In the genomic region with DNA sequence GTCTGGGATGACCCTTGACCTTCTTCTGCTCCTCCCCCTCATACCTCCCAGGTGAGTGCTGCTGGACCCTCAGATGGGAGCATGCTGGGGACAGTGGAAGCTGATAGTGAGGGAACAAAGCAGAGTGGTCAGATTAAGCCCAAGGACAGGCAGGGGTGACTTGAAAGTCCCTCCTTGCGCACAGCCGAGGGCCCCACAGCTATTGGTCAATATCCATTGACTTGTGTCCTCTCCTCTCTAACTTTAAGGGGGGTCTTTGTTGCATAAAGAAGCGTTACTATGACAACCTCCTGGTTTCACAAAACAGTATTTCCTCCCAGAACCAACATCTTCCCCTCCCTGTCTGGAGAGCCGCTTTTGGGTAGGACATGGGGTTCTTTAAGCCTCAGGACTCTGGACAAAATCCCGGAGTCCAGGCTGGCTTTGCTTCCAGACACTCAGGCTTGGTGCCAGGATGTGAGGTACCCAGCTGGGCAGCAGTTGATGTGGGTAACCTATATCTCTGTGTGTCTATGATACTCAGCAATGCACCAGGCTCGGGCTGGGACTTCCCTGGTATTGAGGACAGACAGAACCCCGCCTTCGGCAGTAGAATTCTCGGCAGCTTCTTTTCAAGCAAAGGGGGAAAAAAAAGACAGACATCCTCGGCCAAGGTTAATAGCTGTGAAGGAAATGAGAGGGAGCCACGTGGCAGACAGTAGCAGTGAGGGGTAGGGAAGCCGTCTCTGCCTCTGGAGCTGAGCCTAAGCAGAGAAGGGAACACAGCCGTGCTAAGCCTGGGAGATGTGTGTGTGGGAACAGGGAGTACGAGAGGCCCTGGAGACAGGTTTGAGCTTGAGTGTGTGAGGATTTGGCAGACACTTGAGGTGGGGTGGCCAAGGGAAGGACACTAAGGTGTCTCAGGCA, we compare ENCODE assay signal across 12 mouse cellular contexts.
A peak's percentile ranks its signal among the peaks of the same experiment; 100 is the strongest.
DNase-seq lines count a peak whose midpoint lies in the region; ATAC-seq and TF ChIP-seq lines count a peak whose summit lies in the region.
"Had no signal": no experiment of that assay in that cellular context is flagged by ENCODE, and none has a peak within 500 bp of the region (broad histone marks: within the 10 kb centered on the region; RNA-seq: fewer than 3 reads in every experiment).

No protein-coding gene starts in this region.

- TF ChIP-seq EP300 in stomach, postnatal 0 days (optimal IDR thresholded peaks at IDR 0.05), result no peak

- H3K9me3 ChIP-seq in midbrain, embryonic 10.5 days (replicated peaks), result no peaks in the 10 kb centered on the region
- no peaks in the 10 kb centered on the region for H3K9me3 ChIP-seq in midbrain, embryonic 11.5 days (ENCODE audit: control insufficient read depth, low read length)
- no peaks in the 10 kb centered on the region for H3K9me3 ChIP-seq in midbrain, embryonic 14.5 days (ENCODE audit: control insufficient read depth, low read length)
- no peaks in the 10 kb centered on the region for H3K9me3 ChIP-seq in stomach, postnatal 0 days (ENCODE audit: control insufficient read depth, low read length)

- H3K27ac ChIP-seq in gastrocnemius, adult 2 months, result no peak overlapping the region
- H3K27ac ChIP-seq in midbrain, embryonic 10.5 days (replicated peaks), result peak overlapping the region; percentile 18; the same call in 1 of the 2 replicates
- H3K27ac ChIP-seq in midbrain, embryonic 11.5 days (ENCODE audit: low read depth, low read length), result no peak overlapping the region
- H3K27ac ChIP-seq in midbrain, embryonic 14.5 days (replicated peaks; ENCODE audit: low read depth, low read length), result 0 out of 2 replicates have a peak overlapping the region, but pooled peaks have one; percentile 32
- no peak overlapping the region for H3K27ac ChIP-seq in stomach, postnatal 0 days (replicated peaks)
- H3K27ac ChIP-seq: macrophage had no signal

- peaks cover 39% of the 10 kb centered on the region for H3K27me3 ChIP-seq in midbrain, embryonic 10.5 days (ENCODE audit: low read depth, poor library complexity, severe bottlenecking)
- no peaks in the 10 kb centered on the region; the same call in 1 of the 2 replicates for H3K27me3 ChIP-seq in midbrain, embryonic 11.5 days (ENCODE audit: control insufficient read depth, insufficient read depth, low read length)
- peaks cover 4% of the 10 kb centered on the region; the same call in 1 of the 2 replicates for H3K27me3 ChIP-seq in midbrain, embryonic 14.5 days (ENCODE audit: control insufficient read depth, insufficient read depth, low read length)
- H3K27me3 ChIP-seq in stomach, postnatal 0 days (ENCODE audit: control insufficient read depth, insufficient read depth, low read length), result no peaks in the 10 kb centered on the region

- no peak for ATAC-seq in midbrain, embryonic 11.5 days (ENCODE audit: low FRiP score)
- ATAC-seq in midbrain, embryonic 14.5 days (ENCODE audit: low FRiP score, low TSS enrichment), result no peak
- ATAC-seq in granulocyte monocyte progenitor cell, adult 5-6 weeks (replicated peaks; ENCODE audit: poor library complexity, severe bottlenecking), result no peak
- ATAC-seq in stomach, postnatal 0 days (ENCODE audit: low FRiP score, low TSS enrichment), result no peak

- no peaks in the 10 kb centered on the region for H3K36me3 ChIP-seq in midbrain, embryonic 10.5 days
- no peaks in the 10 kb centered on the region for H3K36me3 ChIP-seq in midbrain, embryonic 11.5 days (ENCODE audit: control insufficient read depth, insufficient read depth, low read length)
- H3K36me3 ChIP-seq in midbrain, embryonic 14.5 days (ENCODE audit: control insufficient read depth, insufficient read depth, low read length), result no peaks in the 10 kb centered on the region
- H3K36me3 ChIP-seq in stomach, postnatal 0 days (ENCODE audit: control insufficient read depth, insufficient read depth, low read length), result no peaks in the 10 kb centered on the region

- H3K4me1 ChIP-seq in midbrain, embryonic 10.5 days, result peaks cover 18% of the 10 kb centered on the region
- H3K4me1 ChIP-seq in midbrain, embryonic 11.5 days (ENCODE audit: control insufficient read depth, insufficient read depth, low read length), result peaks cover 8% of the 10 kb centered on the region
- peaks cover 8% of the 10 kb centered on the region; the same call in 1 of the 2 replicates for H3K4me1 ChIP-seq in midbrain, embryonic 14.5 days (ENCODE audit: control insufficient read depth, insufficient read depth, low read length)
- no peaks in the 10 kb centered on the region for H3K4me1 ChIP-seq in stomach, postnatal 0 days (replicated peaks; ENCODE audit: control insufficient read depth, insufficient read depth)

- H3K4me3 ChIP-seq in gastrocnemius, adult 2 months, result no peak overlapping the region
- H3K4me3 ChIP-seq in midbrain, embryonic 10.5 days, result no peak overlapping the region
- H3K4me3 ChIP-seq in midbrain, embryonic 11.5 days (ENCODE audit: low read depth, low read length), result no peak overlapping the region
- no peak overlapping the region for H3K4me3 ChIP-seq in midbrain, embryonic 14.5 days (replicated peaks; ENCODE audit: low read depth, low read length)
- H3K4me3 ChIP-seq in stomach, postnatal 0 days (ENCODE audit: low read depth, low read length), result no peak overlapping the region

- no peak overlapping the region for H3K4me2 ChIP-seq in midbrain, embryonic 11.5 days
- no peak overlapping the region for H3K4me2 ChIP-seq in midbrain, embryonic 14.5 days (ENCODE audit: low read length)
- no peak overlapping the region for H3K4me2 ChIP-seq in stomach, postnatal 0 days (replicated peaks; ENCODE audit: low read depth)
- H3K4me2 ChIP-seq: heart, embryonic 11.5 days; liver, embryonic 11.5 days had no signal

- H3K9ac ChIP-seq in midbrain, embryonic 11.5 days (ENCODE audit: low read length), result no peak overlapping the region
- no peak overlapping the region for H3K9ac ChIP-seq in midbrain, embryonic 14.5 days (replicated peaks; ENCODE audit: low read length)
- H3K9ac ChIP-seq in stomach, postnatal 0 days (ENCODE audit: low read length), result no peak overlapping the region

- TF ChIP-seq CTCF in gastrocnemius, adult 2 months (IDR thresholded peaks at IDR 0.05), result no peak
- TF ChIP-seq CTCF in stomach, postnatal 0 days (IDR thresholded peaks at IDR 0.05; ENCODE audit: low read depth), result no peak

- WGBS in midbrain, embryonic 10.5 days, result 37% methylated on average over 14 of the region's 14 CpGs
- 32% methylated on average over 14 of the region's 14 CpGs for WGBS in midbrain, embryonic 11.5 days
- WGBS in midbrain, embryonic 14.5 days, result 20% methylated on average over 14 of the region's 14 CpGs
- 56% methylated on average over 14 of the region's 14 CpGs for WGBS in stomach, postnatal 0 days

- intact Hi-C loops in gastrocnemius, adult 2 months (cut with DNase I), result no loop called here
- intact Hi-C loops in gastrocnemius, postnatal 36 days (cut with DNase I), result no loop called here

- peak; percentile 22 for DNase-seq in gastrocnemius, adult 2 months
- DNase-seq in gastrocnemius, postnatal 36 days, result no peak
- DNase-seq in midbrain, embryonic 10.5 days (ENCODE audit: low spot score), result no peak
- DNase-seq in midbrain, embryonic 11.5 days (ENCODE audit: low spot score, missing footprints), result no peak
- peak; percentile 54 to 61 for DNase-seq in cerebellum, adult 18-20 months
- no peak for DNase-seq in midbrain, embryonic 14.5 days
- DNase-seq in stomach, postnatal 0 days (ENCODE audit: low spot score), result no peak
- DNase-seq: kidney, postnatal 25 days had no signal

Comparison
In these comparisons a context has a peak if more than half of its experiments do, and no peak if none do; other contexts are left out.
1. DNase-seq: peak in gastrocnemius, adult 2 months (single experiment) and cerebellum, adult 18-20 months (2 of 2); none in gastrocnemius, postnatal 36 days (0 of 2), midbrain, embryonic 10.5 days (single experiment), midbrain, embryonic 11.5 days (single experiment), midbrain, embryonic 14.5 days (single experiment) and stomach, postnatal 0 days (single experiment).
2. H3K27ac ChIP-seq: peak in midbrain, embryonic 10.5 days (single experiment) and midbrain, embryonic 14.5 days (single experiment); none in gastrocnemius, adult 2 months (single experiment), midbrain, embryonic 11.5 days (single experiment) and stomach, postnatal 0 days (single experiment).